Mouse (Mus musculus): Measurements from ENCODE around the gene Olfr1084. TPM values are rescaled to one million over a fixed set of nuclear protein-coding genes. Genes with fewer than 3 reads are reported as not detected.

Gene Olfr1084
- not detected in 2 replicates for polyA plus RNA-seq (2015; fragmentation: Nextera tagmentation; extraction: Ambion mirVana)

GRCm38 (mm10) chr2:86639625-86640024 lies at the start of gene Olfr1084:
Gene Olfr1084, minus strand, starts transcription at chr2:86639725.

GRCm38 (mm10) chr2:86679992-86680391 lies 40.5 kb upstream of the Olfr1084 start, which contains the start of gene Olfr1086:
Gene Olfr1086, minus strand, starts transcription at chr2:86680092.

GRCm38 (mm10) chr2:86661919-86662318 lies 22.4 kb upstream of the Olfr1084 start, which contains the start of gene Olfr1085:
Gene Olfr1085, minus strand, starts transcription at chr2:86662019.

GRCm38 (mm10) chr2:86598866-86599265 lies 40.7 kb downstream of the Olfr1084 start, which contains the start of gene Olfr1082:
Gene Olfr1082, minus strand, starts transcription at chr2:86598966.

Other genes with a start within 250 kb of the Olfr1084 start
- gene Olfr1061, start 225.7 kb downstream of the Olfr1084 start, polyA plus RNA-seq (2015; fragmentation: Nextera tagmentation; extraction: Ambion mirVana), result not detected in 2 replicates
- not detected in 2 replicates for gene Olfr1062, start 213.0 kb downstream of the Olfr1084 start, polyA plus RNA-seq (2015; fragmentation: Nextera tagmentation; extraction: Ambion mirVana)
- gene Olfr1065, start 189.1 kb downstream of the Olfr1084 start, polyA plus RNA-seq (2015; fragmentation: Nextera tagmentation; extraction: Ambion mirVana), result not detected in 2 replicates
- not detected in 2 replicates for gene Olfr1066, start 183.5 kb downstream of the Olfr1084 start, polyA plus RNA-seq (2015; fragmentation: Nextera tagmentation; extraction: Ambion mirVana)
- gene Olfr228, start 152.3 kb downstream of the Olfr1084 start, polyA plus RNA-seq (2015; fragmentation: Nextera tagmentation; extraction: Ambion mirVana), result not detected in 2 replicates
- not detected in 2 replicates for gene Olfr1076, start 131.3 kb downstream of the Olfr1084 start, polyA plus RNA-seq (2015; fragmentation: Nextera tagmentation; extraction: Ambion mirVana)
- not detected in 2 replicates for gene Olfr1079, start 97.2 kb downstream of the Olfr1084 start, polyA plus RNA-seq (2015; fragmentation: Nextera tagmentation; extraction: Ambion mirVana)
- gene Olfr1080, start 81.5 kb downstream of the Olfr1084 start, polyA plus RNA-seq (2015; fragmentation: Nextera tagmentation; extraction: Ambion mirVana), result not detected in 2 replicates
- gene Olfr1082, start 40.8 kb downstream of the Olfr1084 start, polyA plus RNA-seq (2015; fragmentation: Nextera tagmentation; extraction: Ambion mirVana), result not detected in 2 replicates
- gene Olfr1085, start 22.3 kb upstream of the Olfr1084 start, polyA plus RNA-seq (2015; fragmentation: Nextera tagmentation; extraction: Ambion mirVana), result not detected in 2 replicates
- gene Olfr1086, start 40.4 kb upstream of the Olfr1084 start, polyA plus RNA-seq (2015; fragmentation: Nextera tagmentation; extraction: Ambion mirVana), result not detected in 2 replicates
- gene Olfr1087, start 58.7 kb upstream of the Olfr1084 start, polyA plus RNA-seq (2015; fragmentation: Nextera tagmentation; extraction: Ambion mirVana), result not detected in 2 replicates
- not detected in 2 replicates for gene Olfr1089, start 94.0 kb upstream of the Olfr1084 start, polyA plus RNA-seq (2015; fragmentation: Nextera tagmentation; extraction: Ambion mirVana)
- not detected in 2 replicates for gene Olfr1090, start 119.3 kb upstream of the Olfr1084 start, polyA plus RNA-seq (2015; fragmentation: Nextera tagmentation; extraction: Ambion mirVana)
- gene Olfr1093, start 142.8 kb upstream of the Olfr1084 start, polyA plus RNA-seq (2015; fragmentation: Nextera tagmentation; extraction: Ambion mirVana), result not detected in 2 replicates
- not detected in 2 replicates for gene Olfr141, start 170.3 kb upstream of the Olfr1084 start, polyA plus RNA-seq (2015; fragmentation: Nextera tagmentation; extraction: Ambion mirVana)
- not detected in 2 replicates for gene Olfr1094, start 184.9 kb upstream of the Olfr1084 start, polyA plus RNA-seq (2015; fragmentation: Nextera tagmentation; extraction: Ambion mirVana)
- gene Olfr1095, start 212.0 kb upstream of the Olfr1084 start, polyA plus RNA-seq (2015; fragmentation: Nextera tagmentation; extraction: Ambion mirVana), result not detected in 2 replicates
- gene Gm13723, start 235.1 kb upstream of the Olfr1084 start, polyA plus RNA-seq (2015; fragmentation: Nextera tagmentation; extraction: Ambion mirVana), result not detected in 2 replicates

Data from adrenal gland, postnatal 0 days (tissue).